Mouse (Mus musculus) thymus, adult 2 months (tissue): ENCODE measurements around the gene Mapkapk2.

ENCODE experiments used
- CTCF ChIP-seq: fragments of 200-500 bp; IDR thresholded peaks from 2 replicates; pipeline ENCODE4 v1.5.1; 2012; ENCODE audit warnings: mild to moderate bottlenecking, control low read depth, low read length, moderate library complexity, borderline replicate concordance; ENCODE audit not compliant: control insufficient read depth, poor library complexity, insufficient read depth; ENCODE audit errors: extremely low read depth
- POLR2A ChIP-seq: fragments of 200-500 bp; IDR thresholded peaks from 2 replicates; pipeline ENCODE4 v1.6.1; 2012; ENCODE audit warnings: mild to moderate bottlenecking, low read length, control low read depth, moderate library complexity; ENCODE audit not compliant: control insufficient read depth, poor library complexity, insufficient read depth; ENCODE audit errors: extremely low read depth

DNA sequence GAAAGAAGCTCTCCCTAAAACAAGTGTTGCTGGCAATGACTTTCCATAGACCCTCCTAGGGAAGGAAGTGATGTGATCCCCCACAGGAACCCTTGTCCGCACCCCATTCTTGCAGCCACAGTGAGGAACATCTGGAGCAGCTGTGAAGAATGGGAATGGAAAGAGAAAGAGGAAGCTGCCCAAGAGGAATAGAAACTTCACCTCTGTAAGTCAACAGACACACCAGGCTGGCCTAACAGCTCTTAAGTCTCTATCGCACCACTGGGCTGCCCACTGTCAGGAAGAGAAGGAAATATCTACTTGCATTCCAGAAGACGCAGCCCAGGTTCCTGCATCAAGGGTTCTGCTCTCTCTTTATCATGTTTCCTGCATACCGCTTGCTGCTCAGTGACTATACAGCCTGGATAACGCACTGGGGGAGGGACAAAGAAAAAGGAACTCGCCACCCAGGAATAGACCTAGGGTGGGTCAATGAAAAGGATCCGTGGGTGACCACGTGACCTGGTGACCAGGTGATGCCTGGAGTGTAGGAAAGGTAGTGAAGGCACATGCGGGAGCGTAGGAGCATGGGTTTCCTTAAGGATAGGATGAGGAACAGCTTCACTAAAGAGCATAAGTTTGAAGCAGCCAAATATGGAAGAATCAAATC is 6.3 kb upstream of the Mapkapk2 start:
- TF ChIP-seq CTCF (no peak), POLR2A (no peak)
